Mouse (Mus musculus): Measurements from ENCODE around the gene Cct3.

GRCm38 (mm10) chr3:88354396-88355165 is 57.7 kb downstream of the Cct3 start:
- TF ChIP-seq CTCF (IDR thresholded peaks at IDR 0.05) (peak; percentile 23), POLR2A (IDR thresholded peaks at IDR 0.05; ENCODE audit: insufficient read depth, low read depth, low read length) (no peak)
